In genomic region chr4:53159767-53160166, GRCm38 (mm10) we compare ENCODE assay signal across 8 mouse cellular contexts. TPM values are rescaled to one million over a fixed set of nuclear protein-coding genes. Genes with fewer than 3 reads are reported as not detected.
A peak's percentile ranks its signal among the peaks of the same experiment; 100 is the strongest.
DNase-seq lines count a peak whose midpoint lies in the region; ATAC-seq and TF ChIP-seq lines count a peak whose summit lies in the region.

Abca1 (minus strand) TSS chr4:53159895.

- no peak for TF ChIP-seq CTCF in CH12.LX (conservative IDR thresholded peaks at IDR 0.05 in 1 of 2, IDR thresholded peaks at IDR 0.05 in 1 of 2; ENCODE audit: low read depth in 2 of 2, low read length in 2 of 2)
- no peak for TF ChIP-seq CTCF in heart, postnatal 0 days (IDR thresholded peaks at IDR 0.05; ENCODE audit: low read depth)
- no peak for TF ChIP-seq CTCF in liver, embryonic 14.5 days (IDR thresholded peaks at IDR 0.05; ENCODE audit: low read depth)

- no peak for TF ChIP-seq POLR2A in CH12.LX (IDR thresholded peaks at IDR 0.05; ENCODE audit: low read depth, low read length)

- H3K9ac ChIP-seq in CH12.LX (ENCODE audit: insufficient read depth, low read depth) = no peak within 1 kb of the TSS
- peak within 1 kb of the TSS; percentile 66 for H3K9ac ChIP-seq in forebrain, embryonic 13.5 days
- H3K9ac ChIP-seq in heart, postnatal 0 days (replicated peaks; ENCODE audit: low read depth, low read length) = peak within 1 kb of the TSS; percentile 72
- no peak within 1 kb of the TSS; the same call in 1 of the 2 replicates for H3K9ac ChIP-seq in liver, embryonic 14.5 days (replicated peaks)
- peak within 1 kb of the TSS; percentile 35 for H3K9ac ChIP-seq in stomach, embryonic 15.5 days

- H3K4me1 ChIP-seq in CH12.LX (ENCODE audit: control insufficient read depth in 1 of 2, insufficient read depth in 2 of 2) = peaks cover 0 to 23% of the 10 kb centered on the region in 2 experiments; a peak in 2 of 4 replicates
- H3K4me1 ChIP-seq in forebrain, embryonic 13.5 days = peaks cover 15% of the 10 kb centered on the region
- H3K4me1 ChIP-seq in heart, postnatal 0 days (ENCODE audit: control insufficient read depth, insufficient read depth) = 0 out of 2 replicates have a peak, but pooled peaks cover 5% of the 10 kb centered on the region
- H3K4me1 ChIP-seq in liver, embryonic 14.5 days (replicated peaks; ENCODE audit: control insufficient read depth in 2 of 2, insufficient read depth in 2 of 2, low read length in 1 of 2) = peaks cover 0 to 2% of the 10 kb centered on the region in 2 experiments; a peak in 2 of 4 replicates
- H3K4me1 ChIP-seq in stomach, embryonic 15.5 days = 0 out of 2 replicates have a peak, but pooled peaks cover 5% of the 10 kb centered on the region

- H3K4me2 ChIP-seq in CH12.LX (ENCODE audit: insufficient read depth, low read depth, poor library complexity, severe bottlenecking) = peak within 1 kb of the TSS; percentile 59
- H3K4me2 ChIP-seq in forebrain, embryonic 13.5 days = peak within 1 kb of the TSS; percentile 75
- peak within 1 kb of the TSS; percentile 94 for H3K4me2 ChIP-seq in heart, postnatal 0 days (ENCODE audit: low read depth, low read length)
- peak within 1 kb of the TSS; percentile 68 for H3K4me2 ChIP-seq in liver, embryonic 14.5 days (ENCODE audit: low read depth)
- peak within 1 kb of the TSS; percentile 88 for H3K4me2 ChIP-seq in stomach, embryonic 15.5 days

- no peaks in the 10 kb centered on the region for H3K79me2 ChIP-seq in CH12.LX (replicated peaks; ENCODE audit: control insufficient read depth, extremely low read depth, insufficient read depth, poor library complexity, severe bottlenecking)

- peaks cover 20% of the 10 kb centered on the region for H3K27me3 ChIP-seq in CH12.LX (replicated peaks)
- H3K27me3 ChIP-seq in forebrain, embryonic 13.5 days = 0 out of 2 replicates have a peak, but pooled peaks cover 3% of the 10 kb centered on the region
- H3K27me3 ChIP-seq in heart, postnatal 0 days (ENCODE audit: control insufficient read depth, insufficient read depth, low read length) = no peaks in the 10 kb centered on the region
- H3K27me3 ChIP-seq in liver, embryonic 14.5 days (ENCODE audit: control insufficient read depth, insufficient read depth, low read length) = peaks cover 10% of the 10 kb centered on the region
- H3K27me3 ChIP-seq in stomach, embryonic 15.5 days (replicated peaks) = no peaks in the 10 kb centered on the region

- dilution Hi-C loops in CH12.LX (cut with MboI; ENCODE audit: extremely low pct_ligation_motif_present, extremely low pct_unique_long_range_greater_than_20kb, low sequenced_read_pairs) = no loop called here

- in situ Hi-C loops in CH12.LX (cut with MboI; ENCODE audit: low pct_ligation_motif_present, low pct_unique_long_range_greater_than_20kb, low sequenced_read_pairs) = no loop called here

- DNase-seq in CH12.LX (ENCODE audit: extremely low read depth) = peak; percentile 88
- peak; percentile 87 for DNase-seq in c-Kit-positive CD71-negative TER-119-negative erythroid progenitor cells, embryonic 14.5 days (ENCODE audit: low read depth)
- peak; percentile 94 for DNase-seq in heart, postnatal 0 days (ENCODE audit: low spot score)
- DNase-seq in kidney, postnatal 36 days = peak; percentile 98
- peak; percentile 57 to 66 (median 58) for DNase-seq in liver, embryonic 14.5 days (ENCODE audit: low read depth in 3 of 3, low spot score in 3 of 3)
- DNase-seq in neural tube, embryonic 10.5 days (ENCODE audit: extremely low spot score, low spot score) = peak; percentile 93

- ATAC-seq in forebrain, embryonic 13.5 days = peak; percentile 97
- peak; percentile 95 for ATAC-seq in heart, postnatal 0 days (ENCODE audit: insufficient read depth, low read depth)
- peak; percentile 84 for ATAC-seq in liver, embryonic 14.5 days (ENCODE audit: insufficient read depth)
- peak; percentile 96 for ATAC-seq in stomach, embryonic 15.5 days (ENCODE audit: insufficient read depth, low FRiP score, low read depth)

- no peak for TF ChIP-seq EP300 in CH12.LX (IDR thresholded peaks at IDR 0.05; ENCODE audit: low read length)
- 0 out of 2 replicates have a peak, but pooled peaks have one; percentile 47 for TF ChIP-seq EP300 in heart, postnatal 0 days (IDR thresholded peaks at IDR 0.05; ENCODE audit: low read depth)
- TF ChIP-seq EP300 in liver, embryonic 14.5 days (IDR thresholded peaks at IDR 0.05; ENCODE audit: low read depth) = no peak

- peak within 1 kb of the TSS in 2 of 3 experiments; percentile 26 to 51 for H3K4me3 ChIP-seq in CH12.LX (replicated peaks in 1 of 3; ENCODE audit: low read depth in 2 of 3, low read length in 2 of 3, poor library complexity in 1 of 3)
- peak within 1 kb of the TSS; percentile 63 for H3K4me3 ChIP-seq in forebrain, embryonic 13.5 days
- H3K4me3 ChIP-seq in heart, postnatal 0 days (ENCODE audit: low read depth, low read length) = peak within 1 kb of the TSS; percentile 71
- peak within 1 kb of the TSS; percentile 53 to 61 for H3K4me3 ChIP-seq in liver, embryonic 14.5 days (ENCODE audit: insufficient read depth in 1 of 2, low read depth in 2 of 2, low read length in 2 of 2)
- H3K4me3 ChIP-seq in stomach, embryonic 15.5 days (replicated peaks) = peak within 1 kb of the TSS; percentile 60

- H3K27ac ChIP-seq in CH12.LX (ENCODE audit: insufficient read depth, low read depth) = no peak within 1 kb of the TSS
- peak within 1 kb of the TSS; percentile 0; the same call in 1 of the 2 replicates for H3K27ac ChIP-seq in forebrain, embryonic 13.5 days
- H3K27ac ChIP-seq in heart, postnatal 0 days (ENCODE audit: low read depth) = peak within 1 kb of the TSS; percentile 76
- H3K27ac ChIP-seq in liver, embryonic 14.5 days = no peak within 1 kb of the TSS
- H3K27ac ChIP-seq in stomach, embryonic 15.5 days = peak within 1 kb of the TSS; percentile 57; the same call in 1 of the 2 replicates

- no peak for TF ChIP-seq RAD21 in CH12.LX (IDR thresholded peaks at IDR 0.05; ENCODE audit: low read depth, low read length)

- WGBS in forebrain, embryonic 13.5 days = under 1% methylated on average over 35 of the region's 37 CpGs
- 1% methylated on average over 37 of the region's 37 CpGs for WGBS in heart, postnatal 0 days
- WGBS in liver, embryonic 14.5 days (ENCODE audit: insufficient replicate concordance) = under 1% methylated on average over 37 of the region's 37 CpGs
- under 1% methylated on average over 37 of the region's 37 CpGs for WGBS in stomach, embryonic 15.5 days

- no peaks in the 10 kb centered on the region for H3K36me3 ChIP-seq in CH12.LX (replicated peaks in 1 of 2; ENCODE audit: control insufficient read depth in 1 of 2, insufficient read depth in 1 of 2, low read length in 1 of 2)
- H3K36me3 ChIP-seq in forebrain, embryonic 13.5 days (ENCODE audit: poor library complexity, severe bottlenecking) = no peaks in the 10 kb centered on the region
- H3K36me3 ChIP-seq in heart, postnatal 0 days (replicated peaks; ENCODE audit: control insufficient read depth, insufficient read depth, low read length) = no peaks in the 10 kb centered on the region
- H3K36me3 ChIP-seq in liver, embryonic 14.5 days (replicated peaks; ENCODE audit: control insufficient read depth, insufficient read depth, low read depth) = no peaks in the 10 kb centered on the region
- no peaks in the 10 kb centered on the region for H3K36me3 ChIP-seq in stomach, embryonic 15.5 days

- no peaks in the 10 kb centered on the region for H3K9me3 ChIP-seq in CH12.LX (replicated peaks; ENCODE audit: low read length)
- no peaks in the 10 kb centered on the region for H3K9me3 ChIP-seq in forebrain, embryonic 13.5 days (replicated peaks)
- H3K9me3 ChIP-seq in heart, postnatal 0 days (replicated peaks; ENCODE audit: control insufficient read depth, low read length) = no peaks in the 10 kb centered on the region
- no peaks in the 10 kb centered on the region for H3K9me3 ChIP-seq in liver, embryonic 14.5 days (ENCODE audit: control insufficient read depth, low read length)
- H3K9me3 ChIP-seq in stomach, embryonic 15.5 days = no peaks in the 10 kb centered on the region

TF ChIP-seq in CH12.LX, 34 proteins besides CTCF, POLR2A, EP300 and RAD21:
- TF ChIP-seq ZC3H11A (IDR thresholded peaks at IDR 0.05; ENCODE audit: low read depth, low read length) (no peak), JUND (conservative IDR thresholded peaks at IDR 0.05; ENCODE audit: low read depth, low read length) (no peak), NRF1 (IDR thresholded peaks at IDR 0.05; ENCODE audit: low read depth, low read length) (peak; percentile 62), MXI1 (IDR thresholded peaks at IDR 0.05; ENCODE audit: low read depth, low read length) (peak; percentile 91), IRF4 (IDR thresholded peaks at IDR 0.05; ENCODE audit: low read depth, low read length) (no peak), JUN (IDR thresholded peaks at IDR 0.05; ENCODE audit: insufficient read depth, low read depth, low read length) (no peak), USF1 (IDR thresholded peaks at IDR 0.05; ENCODE audit: low read depth, low read length) (peak; percentile 25; the same call in 1 of the 2 replicates), SIN3A (IDR thresholded peaks at IDR 0.05; ENCODE audit: low read length) (peak; percentile 97), E2F4 (IDR thresholded peaks at IDR 0.05; ENCODE audit: insufficient replicate concordance, low read depth, low read length) (no peak), MAFK (IDR thresholded peaks at IDR 0.05; ENCODE audit: insufficient replicate concordance, low read length) (no peak), BHLHE40 (IDR thresholded peaks at IDR 0.05; ENCODE audit: low read depth, low read length) (peak; percentile 62), MAX (IDR thresholded peaks at IDR 0.05; ENCODE audit: low read length) (peak; percentile 93), HCFC1 (IDR thresholded peaks at IDR 0.05; ENCODE audit: low read depth, low read length) (no peak), POLR2AphosphoS2 (IDR thresholded peaks at IDR 0.05; ENCODE audit: low read depth, low read length) (no peak), ZMIZ1 (IDR thresholded peaks at IDR 0.05; ENCODE audit: low read depth, low read length) (no peak)

RNA-seq across cellular contexts. Expression of gene Abca1, which starts in this region (rescaled TPM):
- total RNA-seq in CH12.LX (2012; rRNA removed) (0.08 and 0.13 TPM in 2 replicates), CH12.LX (2014; rRNA removed) (0.35 and 0.46 TPM in 2 replicates)
- 0.46 and 0.55 TPM in 2 replicates for polyA plus RNA-seq in CH12.LX (2012; ENCODE audit: insufficient read length, low read depth)
- 6.1 and 6.7 TPM in 2 replicates for polyA plus RNA-seq in forebrain, embryonic 13.5 days (2015; fragmentation: Nextera tagmentation; extraction: Ambion mirVana)
- total RNA-seq in heart, postnatal 0 days (2014; rRNA removed; ENCODE audit: low replicate concordance) = 18.1 and 18.3 TPM in 2 replicates
- 3.1 and 3.7 TPM in 2 replicates for polyA plus RNA-seq in heart, postnatal 0 days (2015; fragmentation: Nextera tagmentation; extraction: Ambion mirVana)
- 5.7 and 7.0 TPM in 2 replicates for polyA plus RNA-seq in liver, embryonic 14.5 days (2012; rRNA removed)
- polyA plus RNA-seq in liver, embryonic 14.5 days (2014; fragmentation: Nextera tagmentation; extraction: Ambion mirVana) = 12.0 and 13.1 TPM in 2 replicates
- 4.8 and 4.9 TPM in 2 replicates for polyA plus RNA-seq in stomach, embryonic 15.5 days (2015; fragmentation: Nextera tagmentation; extraction: Ambion mirVana)

Comparison
In these comparisons a context has a peak if more than half of its experiments do, and no peak if none do; other contexts are left out.
1. RNA of gene Abca1 (total RNA-seq): 18.1 to 18.3 TPM in heart, postnatal 0 days; 0.08 to 0.46 TPM in CH12.LX; every median in the first group is over 10 times any median in the second.
2. Peak in DNase-seq, H3K4me3 ChIP-seq and H3K4me2 ChIP-seq in CH12.LX; RNA of the gene not detected or under 1 TPM.
3. H3K27ac ChIP-seq: peak in forebrain, embryonic 13.5 days (single experiment), heart, postnatal 0 days (single experiment) and stomach, embryonic 15.5 days (single experiment); none in CH12.LX (single experiment) and liver, embryonic 14.5 days (single experiment).
4. H3K9ac ChIP-seq: peak in forebrain, embryonic 13.5 days (single experiment), heart, postnatal 0 days (single experiment) and stomach, embryonic 15.5 days (single experiment); none in CH12.LX (single experiment) and liver, embryonic 14.5 days (single experiment).
5. Peak in every context shown above with its lines, with median percentiles within 50 percentile points of each other: DNase-seq, H3K4me2 ChIP-seq, H3K4me3 ChIP-seq and ATAC-seq.